Comparison of ENCODE assay signal across 8 mouse cellular contexts in the genomic region with DNA sequence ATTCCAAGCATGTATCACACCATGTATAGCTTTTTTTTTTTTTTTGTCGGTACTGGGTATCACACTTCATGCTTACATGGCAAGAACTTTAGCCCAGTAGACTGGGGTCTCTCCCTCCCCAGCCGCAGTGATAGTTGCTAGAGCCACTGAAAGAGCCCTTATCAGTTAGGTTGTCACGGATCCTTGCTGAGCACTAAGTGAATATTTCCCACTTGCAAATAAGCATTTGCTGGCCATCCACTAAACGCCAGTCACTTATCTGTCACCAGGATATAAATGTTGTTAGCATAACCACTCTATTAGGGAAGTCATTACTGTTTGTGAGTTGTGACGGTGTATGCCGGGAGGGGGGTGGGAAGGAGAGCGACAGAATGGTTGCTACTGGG. TPM values are rescaled to one million over a fixed set of nuclear protein-coding genes. Genes with fewer than 3 reads are reported as not detected.
DNase-seq lines count a peak whose midpoint lies in the region; ATAC-seq and TF ChIP-seq lines count a peak whose summit lies in the region.

No protein-coding gene starts in this region.

- peak overlapping the region; percentile 81 for H3K4me2 ChIP-seq in hindbrain, embryonic 15.5 days

- DNase-seq in layer of hippocampus, adult 2 months (ENCODE audit: low spot score in 2 of 2), result no peak
- no peak for DNase-seq in layer of hippocampus, postnatal 14 days (ENCODE audit: low spot score in 2 of 2)
- DNase-seq in embryonic facial prominence, embryonic 10.5 days (ENCODE audit: low spot score), result no peak
- no peak for DNase-seq in layer of hippocampus, postnatal 10 days (ENCODE audit: low spot score in 2 of 2)
- DNase-seq in B cell, adult 2 months, result no peak
- no peak for DNase-seq in frontal cortex, postnatal 14 days (ENCODE audit: low spot score in 2 of 2)

- peak overlapping the region; percentile 97 for H3K4me3 ChIP-seq in layer of hippocampus, adult 2 months
- peak overlapping the region; percentile 93 for H3K4me3 ChIP-seq in embryonic facial prominence, embryonic 10.5 days
- peak overlapping the region; percentile 97 for H3K4me3 ChIP-seq in hindbrain, embryonic 15.5 days

- peaks cover 15% of the 10 kb centered on the region for H3K4me1 ChIP-seq in embryonic facial prominence, embryonic 10.5 days
- H3K4me1 ChIP-seq in hindbrain, embryonic 15.5 days (replicated peaks), result peaks cover 18% of the 10 kb centered on the region

- peak overlapping the region; percentile 57 for H3K9ac ChIP-seq in hindbrain, embryonic 15.5 days

- no peaks in the 10 kb centered on the region for H3K9me3 ChIP-seq in embryonic facial prominence, embryonic 10.5 days
- no peaks in the 10 kb centered on the region for H3K9me3 ChIP-seq in hindbrain, embryonic 15.5 days

- 0 out of 2 replicates have a peak, but pooled peaks cover 15% of the 10 kb centered on the region for H3K27me3 ChIP-seq in embryonic facial prominence, embryonic 10.5 days (replicated peaks; ENCODE audit: low read depth, poor library complexity, severe bottlenecking)
- peaks cover 4% of the 10 kb centered on the region; the same call in 1 of the 2 replicates for H3K27me3 ChIP-seq in hindbrain, embryonic 15.5 days

- TF ChIP-seq CTCF in layer of hippocampus, adult 2 months (conservative IDR thresholded peaks at IDR 0.05), result no peak

- peak overlapping the region; percentile 92 for H3K27ac ChIP-seq in layer of hippocampus, adult 2 months
- peak overlapping the region; percentile 95 for H3K27ac ChIP-seq in embryonic facial prominence, embryonic 10.5 days (replicated peaks)
- H3K27ac ChIP-seq in hindbrain, embryonic 15.5 days (replicated peaks), result peak overlapping the region; percentile 88

- WGBS in embryonic facial prominence, embryonic 10.5 days, result 14% methylated on average over 7 of the region's 7 CpGs
- WGBS in hindbrain, embryonic 15.5 days, result 10% methylated on average over 7 of the region's 7 CpGs

- H3K36me3 ChIP-seq in embryonic facial prominence, embryonic 10.5 days (replicated peaks), result peaks cover 26% of the 10 kb centered on the region
- peaks cover 3% of the 10 kb centered on the region for H3K36me3 ChIP-seq in hindbrain, embryonic 15.5 days

- no peak; the same call in 1 of the 2 replicates for ATAC-seq in hindbrain, embryonic 15.5 days (ENCODE audit: low FRiP score, low read depth)
- ATAC-seq in megakaryocyte, adult 5-6 weeks (ENCODE audit: poor library complexity, severe bottlenecking), result peak; percentile 61

RNA-seq across cellular contexts. Expression of a gene that starts 0.4 kb away (rescaled TPM):
- 100 to 1,000 TPM; 110 to 112 TPM for total RNA-seq in layer of hippocampus, adult 2 months (2021)
- total RNA-seq in layer of hippocampus, postnatal 14 days (2021), result 100 to 1,000 TPM; 131 to 134 TPM
- 221 and 223 TPM in 2 replicates for polyA plus RNA-seq in embryonic facial prominence, embryonic 10.5 days (2016; fragmentation: Nextera tagmentation; extraction: Ambion mirVana)
- 153 and 156 TPM in 2 replicates for polyA plus RNA-seq in hindbrain, embryonic 15.5 days (2015; fragmentation: Nextera tagmentation; extraction: Ambion mirVana)
- 105 and 110 TPM in 2 replicates for total RNA-seq in megakaryocyte, adult 5-6 weeks (2015)
- total RNA-seq in megakaryocyte, adult 5-6 weeks (2017), result 90.4 and 90.8 TPM in 2 replicates
- total RNA-seq in layer of hippocampus, postnatal 10 days (2021), result 100 to 1,000 TPM; 131 to 140 TPM

RNA-seq across cellular contexts. Expression of a gene that starts 19.9 kb away (rescaled TPM):
- 1 to 10 TPM; 5.1 to 6.1 TPM for total RNA-seq in layer of hippocampus, adult 2 months (2021)
- 10 to 100 TPM; 10.7 TPM for total RNA-seq in layer of hippocampus, postnatal 14 days (2021)
- 72.3 and 80.2 TPM in 2 replicates for polyA plus RNA-seq in embryonic facial prominence, embryonic 10.5 days (2016; fragmentation: Nextera tagmentation; extraction: Ambion mirVana)
- polyA plus RNA-seq in hindbrain, embryonic 15.5 days (2015; fragmentation: Nextera tagmentation; extraction: Ambion mirVana), result 12.6 and 13.4 TPM in 2 replicates
- 43.3 and 45.3 TPM in 2 replicates for total RNA-seq in megakaryocyte, adult 5-6 weeks (2015)
- 50.6 and 53.0 TPM in 2 replicates for total RNA-seq in megakaryocyte, adult 5-6 weeks (2017)
- total RNA-seq in layer of hippocampus, postnatal 10 days (2021), result 10 to 100 TPM; 14.4 to 17.5 TPM
